Mouse (Mus musculus): ENCODE measurements at regions not wholly inside any gene's neighbourhood (a gene's known extent, or its start where the extent isn't known, plus 50 kb on each side); places are given as distances from the start of the nearest gene placed in this dataset.

DNA sequence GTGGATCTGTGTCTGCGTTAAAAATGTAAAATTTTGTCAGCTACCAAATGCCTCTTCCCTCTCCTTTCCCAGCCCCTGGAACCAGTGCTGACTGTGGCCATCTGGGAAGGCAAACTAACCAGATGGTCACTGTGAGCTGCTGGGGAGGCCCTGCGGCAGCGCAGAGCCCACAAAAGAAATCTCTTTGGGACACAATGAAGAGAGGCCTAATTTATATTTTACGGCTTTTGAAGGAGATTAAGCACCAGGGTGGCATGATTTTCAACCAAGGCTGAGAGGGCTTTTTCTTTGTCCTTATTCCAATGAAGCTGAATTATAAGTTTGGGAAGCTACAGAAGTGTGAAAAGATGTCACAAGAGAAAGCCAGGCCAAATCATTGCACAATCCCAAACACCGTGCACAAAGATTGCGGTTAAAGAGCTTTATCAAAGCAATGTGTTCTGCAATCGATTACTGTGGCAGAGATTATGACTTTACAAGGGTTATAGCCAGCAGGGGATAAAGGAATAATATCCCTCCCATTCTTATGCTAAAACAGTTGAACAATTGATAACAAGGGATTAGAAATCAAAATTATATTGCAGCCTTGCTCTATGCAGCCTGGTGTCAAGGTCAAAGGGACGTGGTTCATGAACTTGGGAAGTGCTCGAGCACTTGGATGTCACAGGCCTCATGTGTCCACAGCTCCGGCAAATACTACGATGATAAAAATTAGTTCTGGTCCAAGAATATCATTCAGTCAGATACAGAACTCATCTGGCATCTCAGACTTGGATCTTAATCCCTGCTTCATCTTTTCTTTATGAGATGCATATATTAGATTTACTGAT lies 237.6 kb downstream of the Pros1 start:
- no peaks in the 10 kb centered on the region for H3K4me1 ChIP-seq (ENCODE audit: control insufficient read depth in 2 of 2, insufficient read depth in 2 of 2, low read length in 2 of 2, poor library complexity in 1 of 2)
- no peak overlapping the region for H3K4me3 ChIP-seq (ENCODE audit: insufficient read depth in 1 of 2, low read depth in 1 of 2, low read length in 2 of 2, poor library complexity in 1 of 2, severe bottlenecking in 1 of 2)
- DNase-seq (ENCODE audit: low read depth, low spot score), result no peak
- in situ Hi-C loops (cut with MboI; ENCODE audit: low sequenced_read_pairs in 2 of 2, unreplicated experiment in 2 of 2), result no loop called here
- TF ChIP-seq MAFK (IDR thresholded peaks at IDR 0.05; ENCODE audit: insufficient read depth, low read depth, low read length), result no peak
- no peak for TF ChIP-seq HCFC1 (IDR thresholded peaks at IDR 0.05; ENCODE audit: borderline replicate concordance, insufficient read depth, low read length)
- no peak for TF ChIP-seq CHD2 (IDR thresholded peaks at IDR 0.05; ENCODE audit: low read depth, low read length)
- TF ChIP-seq ZNF384 (IDR thresholded peaks at IDR 0.05; ENCODE audit: low read depth, low read length), result no peak
- no peak for TF ChIP-seq ZC3H11A (IDR thresholded peaks at IDR 0.05; ENCODE audit: borderline replicate concordance, low read depth, low read length)
- no peaks in the 10 kb centered on the region for H3K36me3 ChIP-seq (ENCODE audit: control insufficient read depth, insufficient read depth, low read length, poor library complexity, severe bottlenecking)
- H3K9ac ChIP-seq (ENCODE audit: insufficient read depth, low read depth, low read length, poor library complexity, severe bottlenecking), result no peak overlapping the region
- H3K9me3 ChIP-seq (ENCODE audit: control insufficient read depth, insufficient read depth, low read depth, low read length), result no peaks in the 10 kb centered on the region
- no peak overlapping the region for H3K27ac ChIP-seq (ENCODE audit: insufficient read depth, low read depth, low read length, poor library complexity, severe bottlenecking)

DNA sequence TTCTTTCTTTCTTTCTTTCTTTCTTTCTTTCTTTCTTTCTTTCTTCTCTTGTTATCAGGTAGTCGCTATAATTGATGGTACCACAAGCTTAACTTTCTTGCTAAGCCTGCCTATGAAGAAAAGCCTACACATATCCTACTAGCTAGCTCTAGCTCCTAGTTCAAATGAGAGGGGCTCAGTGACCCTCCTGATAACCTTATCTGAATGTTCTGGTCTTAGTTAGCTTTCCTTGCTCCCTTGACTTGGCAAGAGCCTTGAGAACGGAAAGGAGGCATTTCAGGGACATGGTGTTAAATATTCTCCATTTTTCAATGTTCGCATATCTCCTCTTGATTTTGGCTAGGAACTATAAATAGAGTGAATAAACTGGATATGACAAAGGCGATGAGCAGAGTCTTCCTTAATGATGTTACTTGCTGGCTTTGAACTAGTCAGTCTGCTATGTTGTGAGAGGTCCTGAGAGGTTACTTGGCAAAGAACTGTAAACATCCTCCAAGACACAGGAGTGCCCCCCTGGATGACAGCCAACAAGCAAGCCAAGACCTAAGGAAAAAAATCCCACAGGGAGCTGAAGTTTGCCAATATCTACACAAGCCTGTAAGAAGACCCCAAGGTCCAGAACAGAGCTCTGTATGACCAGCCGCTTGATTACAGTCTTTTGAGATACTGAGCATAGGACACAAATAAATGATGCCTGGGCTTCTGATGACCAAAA lies 240.2 kb downstream of the Pros1 start:
- TF ChIP-seq ZC3H11A (IDR thresholded peaks at IDR 0.05; ENCODE audit: borderline replicate concordance, low read depth, low read length), result no peak
- no peak for TF ChIP-seq HCFC1 (IDR thresholded peaks at IDR 0.05; ENCODE audit: borderline replicate concordance, insufficient read depth, low read length)
- no peak for TF ChIP-seq CHD2 (IDR thresholded peaks at IDR 0.05; ENCODE audit: low read depth, low read length)
- TF ChIP-seq MAFK (IDR thresholded peaks at IDR 0.05; ENCODE audit: insufficient read depth, low read depth, low read length), result no peak
- no peak for TF ChIP-seq ZNF384 (IDR thresholded peaks at IDR 0.05; ENCODE audit: low read depth, low read length)
- DNase-seq (ENCODE audit: low read depth, low spot score), result no peak
- in situ Hi-C loops (cut with MboI; ENCODE audit: low sequenced_read_pairs in 2 of 2, unreplicated experiment in 2 of 2), result no loop called here
- no peak overlapping the region for H3K27ac ChIP-seq (ENCODE audit: insufficient read depth, low read depth, low read length, poor library complexity, severe bottlenecking)
- H3K36me3 ChIP-seq (ENCODE audit: control insufficient read depth, insufficient read depth, low read length, poor library complexity, severe bottlenecking), result no peaks in the 10 kb centered on the region
- H3K4me1 ChIP-seq (ENCODE audit: control insufficient read depth in 2 of 2, insufficient read depth in 2 of 2, low read length in 2 of 2, poor library complexity in 1 of 2), result no peaks in the 10 kb centered on the region
- H3K9ac ChIP-seq (ENCODE audit: insufficient read depth, low read depth, low read length, poor library complexity, severe bottlenecking), result no peak overlapping the region
- H3K9me3 ChIP-seq (ENCODE audit: control insufficient read depth, insufficient read depth, low read depth, low read length), result no peaks in the 10 kb centered on the region
- no peak overlapping the region for H3K4me3 ChIP-seq (ENCODE audit: insufficient read depth in 1 of 2, low read depth in 1 of 2, low read length in 2 of 2, poor library complexity in 1 of 2, severe bottlenecking in 1 of 2)

DNA sequence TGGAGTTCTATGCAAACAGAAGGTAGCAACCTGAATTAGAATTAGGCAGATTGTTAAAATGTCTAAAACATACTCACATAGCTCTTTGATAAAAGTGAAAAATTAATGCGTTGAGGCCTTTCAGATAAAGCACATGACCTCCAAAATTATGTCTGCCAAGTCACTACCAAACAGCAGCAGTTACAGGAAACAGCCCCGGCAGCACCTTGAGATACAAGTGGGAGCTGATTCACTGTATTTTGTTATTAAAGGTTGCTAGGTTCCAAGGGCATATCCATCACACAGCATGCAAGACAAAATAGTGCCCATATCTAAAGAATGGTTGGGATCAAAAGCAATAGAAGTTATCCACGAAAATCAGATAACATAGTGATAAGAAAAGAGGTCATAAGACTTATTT lies 248.3 kb downstream of the Pros1 start:
- Histone ChIP-seq H3K27ac (ENCODE audit: insufficient read depth, low read depth, low read length, poor library complexity, severe bottlenecking) (no peak overlapping the region), H3K9ac (ENCODE audit: insufficient read depth, low read depth, low read length, poor library complexity, severe bottlenecking) (no peak overlapping the region), H3K36me3 (ENCODE audit: control insufficient read depth, insufficient read depth, low read length, poor library complexity, severe bottlenecking) (no peaks in the 10 kb centered on the region), H3K9me3 (ENCODE audit: control insufficient read depth, insufficient read depth, low read depth, low read length) (no peaks in the 10 kb centered on the region), H3K4me1 (ENCODE audit: control insufficient read depth in 2 of 2, insufficient read depth in 2 of 2, low read length in 2 of 2, poor library complexity in 1 of 2) (no peaks in the 10 kb centered on the region), H3K4me3 (ENCODE audit: insufficient read depth in 1 of 2, low read depth in 1 of 2, low read length in 2 of 2, poor library complexity in 1 of 2, severe bottlenecking in 1 of 2) (no peak overlapping the region)
- TF ChIP-seq CHD2 (IDR thresholded peaks at IDR 0.05; ENCODE audit: low read depth, low read length) (no peak), HCFC1 (IDR thresholded peaks at IDR 0.05; ENCODE audit: borderline replicate concordance, insufficient read depth, low read length) (no peak), MAFK (IDR thresholded peaks at IDR 0.05; ENCODE audit: insufficient read depth, low read depth, low read length) (no peak), ZNF384 (IDR thresholded peaks at IDR 0.05; ENCODE audit: low read depth, low read length) (no peak), ZC3H11A (IDR thresholded peaks at IDR 0.05; ENCODE audit: borderline replicate concordance, low read depth, low read length) (no peak)
- no peak for DNase-seq (ENCODE audit: low read depth, low spot score)
- in situ Hi-C loops (cut with MboI; ENCODE audit: low sequenced_read_pairs in 2 of 2, unreplicated experiment in 2 of 2), result no loop called here

DNA sequence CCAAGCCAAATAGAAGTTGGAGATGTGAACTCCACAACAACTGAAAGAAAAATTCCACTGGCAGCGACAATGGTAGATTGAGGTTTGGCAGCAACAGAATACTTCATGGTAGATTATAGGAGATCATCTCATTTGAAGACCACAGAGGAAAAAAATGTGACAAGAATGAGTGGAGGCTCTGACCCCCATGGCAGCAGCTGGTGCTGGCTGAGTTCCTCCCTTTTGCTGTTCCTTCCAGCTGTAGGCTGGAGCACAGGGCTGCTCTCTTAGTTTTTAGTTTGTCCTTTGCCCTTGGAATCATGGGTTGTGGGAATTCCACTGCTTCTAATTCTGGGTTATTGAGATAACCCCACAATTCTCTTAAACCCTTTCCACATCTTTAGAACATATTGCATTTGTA lies 248.8 kb downstream of the Pros1 start:
- H3K4me1 ChIP-seq (ENCODE audit: control insufficient read depth in 2 of 2, insufficient read depth in 2 of 2, low read length in 2 of 2, poor library complexity in 1 of 2), result no peaks in the 10 kb centered on the region
- H3K36me3 ChIP-seq (ENCODE audit: control insufficient read depth, insufficient read depth, low read length, poor library complexity, severe bottlenecking), result no peaks in the 10 kb centered on the region
- no peaks in the 10 kb centered on the region for H3K9me3 ChIP-seq (ENCODE audit: control insufficient read depth, insufficient read depth, low read depth, low read length)
- no peak for DNase-seq (ENCODE audit: low read depth, low spot score)
- no peak overlapping the region for H3K27ac ChIP-seq (ENCODE audit: insufficient read depth, low read depth, low read length, poor library complexity, severe bottlenecking)
- no peak overlapping the region for H3K4me3 ChIP-seq (ENCODE audit: insufficient read depth in 1 of 2, low read depth in 1 of 2, low read length in 2 of 2, poor library complexity in 1 of 2, severe bottlenecking in 1 of 2)
- no peak overlapping the region for H3K9ac ChIP-seq (ENCODE audit: insufficient read depth, low read depth, low read length, poor library complexity, severe bottlenecking)
- in situ Hi-C loops (cut with MboI; ENCODE audit: low sequenced_read_pairs in 2 of 2, unreplicated experiment in 2 of 2), result no loop called here
- no peak for TF ChIP-seq HCFC1 (IDR thresholded peaks at IDR 0.05; ENCODE audit: borderline replicate concordance, insufficient read depth, low read length)
- no peak for TF ChIP-seq ZC3H11A (IDR thresholded peaks at IDR 0.05; ENCODE audit: borderline replicate concordance, low read depth, low read length)
- no peak for TF ChIP-seq ZNF384 (IDR thresholded peaks at IDR 0.05; ENCODE audit: low read depth, low read length)
- TF ChIP-seq CHD2 (IDR thresholded peaks at IDR 0.05; ENCODE audit: low read depth, low read length), result no peak
- no peak for TF ChIP-seq MAFK (IDR thresholded peaks at IDR 0.05; ENCODE audit: insufficient read depth, low read depth, low read length)
